Mouse (Mus musculus) retina, adult 2 months (tissue): ENCODE data around the gene Stam.

ENCODE experiments used
- DNase-seq: peaks from one replicate; pipeline ENCODE4 v3.0.0-alpha.2; 2012; ENCODE audit warnings: low read depth, low spot score

Stam gene

GRCm38 (mm10) chr2:14126387-14126786 lies 52.5 kb downstream of the Stam start:
- DNase-seq: no peak

GRCm38 (mm10) chr2:14127629-14128028 lies 53.7 kb downstream of the Stam start:
- no peak for DNase-seq

GRCm38 (mm10) chr2:14130641-14131339 lies 56.9 kb downstream of the Stam start:
- no peak for DNase-seq

- DNase-seq: no peak
Measured at GRCm38 (mm10) chr2:14132468-14133326, 58.8 kb downstream of the Stam start.

GRCm38 (mm10) chr2:14136906-14137305 lies 63.0 kb downstream of the Stam start:
- no peak for DNase-seq

- DNase-seq: no peak
Measured at GRCm38 (mm10) chr2:14139590-14139989, 65.7 kb downstream of the Stam start.

- no peak for DNase-seq
Measured at GRCm38 (mm10) chr2:14140044-14140443, 66.1 kb downstream of the Stam start.

- DNase-seq: no peak
Measured at GRCm38 (mm10) chr2:14145311-14145710, 71.4 kb downstream of the Stam start.

GRCm38 (mm10) chr2:14146913-14147312 lies 73.0 kb downstream of the Stam start:
- no peak for DNase-seq

- DNase-seq: no peak
Measured at GRCm38 (mm10) chr2:14150829-14151228, 76.9 kb downstream of the Stam start.

- DNase-seq: no peak
Measured at GRCm38 (mm10) chr2:14151854-14152253, 78.0 kb downstream of the Stam start.

GRCm38 (mm10) chr2:14159047-14159446 lies 85.1 kb downstream of the Stam start:
- no peak for DNase-seq

- DNase-seq: no peak
Measured at GRCm38 (mm10) chr2:14159756-14160155, 85.9 kb downstream of the Stam start.

- DNase-seq: no peak
Measured at GRCm38 (mm10) chr2:14164459-14165030, 90.6 kb downstream of the Stam start.

- no peak for DNase-seq
Measured at GRCm38 (mm10) chr2:14165066-14165465, 91.2 kb downstream of the Stam start.

GRCm38 (mm10) chr2:14165618-14166344 lies 91.9 kb downstream of the Stam start:
- DNase-seq: no peak

- DNase-seq: no peak
Measured at GRCm38 (mm10) chr2:14167721-14168120, 93.8 kb downstream of the Stam start.

GRCm38 (mm10) chr2:14174334-14174733 lies 100.4 kb downstream of the Stam start, which contains the start of gene Tmem236:
TSS of gene Tmem236 (plus strand) at chr2:14174523.
- no peak for DNase-seq

GRCm38 (mm10) chr2:14176460-14177193 lies 102.7 kb downstream of the Stam start:
- no peak for DNase-seq

- no peak for DNase-seq
Measured at GRCm38 (mm10) chr2:14184375-14184774, 110.5 kb downstream of the Stam start.

GRCm38 (mm10) chr2:14190684-14191083 lies 116.8 kb downstream of the Stam start:
- DNase-seq: no peak
